Mouse (Mus musculus) NIH3T3 (cell line): Measurements from ENCODE around the gene 4930516K23Rik.

Source experiments
- DNase-seq: peaks from one replicate; pipeline ENCODE4 v3.0.0-alpha.2; 2012; ENCODE audit warnings: low read depth

4930516K23Rik gene

GRCm38 (mm10) chr7:104061345-104061744 is at the start of gene 4930516K23Rik:
4930516K23Rik (minus strand) TSS chr7:104061445.
- DNase-seq: no peak

- no peak for DNase-seq
Observed at GRCm38 (mm10) chr7:104104757-104104972, 43.4 kb upstream of the 4930516K23Rik start, which contains the start of gene Olfr646. Olfr646 (plus strand) TSS chr7:104104873.

- no peak for DNase-seq
Observed at GRCm38 (mm10) chr7:104103913-104104756, 42.9 kb upstream of the 4930516K23Rik start.

- no peak for DNase-seq
Observed at GRCm38 (mm10) chr7:104085365-104085764, 24.1 kb upstream of the 4930516K23Rik start, which contains the start of gene Olfr645. Olfr645 (minus strand) TSS chr7:104085465.

GRCm38 (mm10) chr7:104071769-104072168 is 10.5 kb upstream of the 4930516K23Rik start, which contains the start of gene Olfr644:
Olfr644 (minus strand) TSS chr7:104071869.
- no peak for DNase-seq

GRCm38 (mm10) chr7:104059215-104059614 is 2.0 kb downstream of the 4930516K23Rik start:
- DNase-seq: no peak

GRCm38 (mm10) chr7:104052566-104052965 is 8.7 kb downstream of the 4930516K23Rik start, which contains the start of gene Olfr642:
Olfr642 (minus strand) TSS chr7:104052666.
- DNase-seq: no peak

- no peak for DNase-seq
Observed at GRCm38 (mm10) chr7:104050745-104051144, 10.5 kb downstream of the 4930516K23Rik start.

- DNase-seq: no peak
Observed at GRCm38 (mm10) chr7:104035145-104035544, 26.1 kb downstream of the 4930516K23Rik start, which contains the start of gene Olfr641. Olfr641 (plus strand) TSS chr7:104035445.

- no peak for DNase-seq
Observed at GRCm38 (mm10) chr7:104026978-104027377, 34.3 kb downstream of the 4930516K23Rik start.

- DNase-seq: no peak
Observed at GRCm38 (mm10) chr7:104025473-104025872, 35.8 kb downstream of the 4930516K23Rik start, which contains the start of gene Olfr640. Olfr640 (minus strand) TSS chr7:104025573.

- DNase-seq: no peak
Observed at GRCm38 (mm10) chr7:104021651-104022050, 39.6 kb downstream of the 4930516K23Rik start.

GRCm38 (mm10) chr7:104018953-104019352 is 42.3 kb downstream of the 4930516K23Rik start:
- no peak for DNase-seq

- DNase-seq: no peak
Observed at GRCm38 (mm10) chr7:104017203-104017602, 44.0 kb downstream of the 4930516K23Rik start, which contains the start of gene Olfr639. Olfr639 (minus strand) TSS chr7:104017303.
